Mouse (Mus musculus): ENCODE data around the gene Acsl4. TPM values are rescaled to one million over a fixed set of nuclear protein-coding genes. Genes with fewer than 3 reads are reported as not detected.
A peak's percentile ranks its signal among the peaks of the same experiment; 100 is the strongest.

Gene Acsl4
- 10 to 100 TPM; 17.6 to 17.9 TPM for total RNA-seq (2021)
- long read RNA-seq, experiment 1, full-length matches to known transcripts = 16 of 20 reads
- long read RNA-seq, experiment 1, partial matches to known transcripts = 4 of 20 reads
- long read RNA-seq, experiment 1, other reads (novel, unspliced or antisense) = 0 of 20 reads
- long read RNA-seq, experiment 2, full-length matches to known transcripts = 17 of 23 reads
- long read RNA-seq, experiment 2, partial matches to known transcripts = 3 of 23 reads
- long read RNA-seq, experiment 2, other reads (novel, unspliced or antisense) = 3 of 23 reads

- DNase-seq (ENCODE audit: low spot score) = peak; percentile 88
Observed at GRCm38 (mm10) chrX:142390247-142390908, at the start of gene Acsl4. Gene Acsl4, minus strand, starts transcription at chrX:142390535.

GRCm38 (mm10) chrX:142437971-142438504 is 47.7 kb upstream of the Acsl4 start:
- no peak for DNase-seq (ENCODE audit: low spot score)

GRCm38 (mm10) chrX:142432846-142433245 is 42.5 kb upstream of the Acsl4 start:
- DNase-seq (ENCODE audit: low spot score) = peak; percentile 1

- no peak for DNase-seq (ENCODE audit: low spot score)
Observed at GRCm38 (mm10) chrX:142427111-142427510, 36.8 kb upstream of the Acsl4 start.

GRCm38 (mm10) chrX:142426628-142427027 is 36.3 kb upstream of the Acsl4 start:
- no peak for DNase-seq (ENCODE audit: low spot score)

- no peak for DNase-seq (ENCODE audit: low spot score)
Observed at GRCm38 (mm10) chrX:142413884-142414283, 23.5 kb upstream of the Acsl4 start.

- DNase-seq (ENCODE audit: low spot score) = no peak
Observed at GRCm38 (mm10) chrX:142410060-142410459, 19.7 kb upstream of the Acsl4 start.

GRCm38 (mm10) chrX:142409338-142409737 is 19.0 kb upstream of the Acsl4 start:
- no peak for DNase-seq (ENCODE audit: low spot score)

- DNase-seq (ENCODE audit: low spot score) = no peak
Observed at GRCm38 (mm10) chrX:142403114-142403513, 12.8 kb upstream of the Acsl4 start.

- DNase-seq (ENCODE audit: low spot score) = no peak
Observed at GRCm38 (mm10) chrX:142398621-142399020, 8.3 kb upstream of the Acsl4 start.

GRCm38 (mm10) chrX:142390909-142391265 is 552 bp upstream of the Acsl4 start:
- DNase-seq (ENCODE audit: low spot score) = no peak

GRCm38 (mm10) chrX:142389581-142390159 is 665 bp downstream of the Acsl4 start:
- DNase-seq (ENCODE audit: low spot score) = no peak

- no peak for DNase-seq (ENCODE audit: low spot score)
Observed at GRCm38 (mm10) chrX:142388141-142388540, 2.2 kb downstream of the Acsl4 start.

- DNase-seq (ENCODE audit: low spot score) = no peak
Observed at GRCm38 (mm10) chrX:142387634-142388033, 2.7 kb downstream of the Acsl4 start.

GRCm38 (mm10) chrX:142384918-142385317 is 5.4 kb downstream of the Acsl4 start:
- no peak for DNase-seq (ENCODE audit: low spot score)

GRCm38 (mm10) chrX:142379894-142380293 is 10.4 kb downstream of the Acsl4 start:
- DNase-seq (ENCODE audit: low spot score) = no peak

GRCm38 (mm10) chrX:142378048-142378447 is 12.3 kb downstream of the Acsl4 start:
- no peak for DNase-seq (ENCODE audit: low spot score)

- DNase-seq (ENCODE audit: low spot score) = no peak
Observed at GRCm38 (mm10) chrX:142377358-142377757, 13.0 kb downstream of the Acsl4 start.

GRCm38 (mm10) chrX:142376747-142377146 is 13.6 kb downstream of the Acsl4 start:
- no peak for DNase-seq (ENCODE audit: low spot score)

GRCm38 (mm10) chrX:142375519-142375918 is 14.8 kb downstream of the Acsl4 start:
- DNase-seq (ENCODE audit: low spot score) = no peak

- DNase-seq (ENCODE audit: low spot score) = peak; percentile 24
Observed at GRCm38 (mm10) chrX:142372393-142372792, 17.9 kb downstream of the Acsl4 start.

- no peak for DNase-seq (ENCODE audit: low spot score)
Observed at GRCm38 (mm10) chrX:142369935-142370334, 20.4 kb downstream of the Acsl4 start.

- DNase-seq (ENCODE audit: low spot score) = no peak
Observed at GRCm38 (mm10) chrX:142363882-142364281, 26.5 kb downstream of the Acsl4 start.
